Mouse (Mus musculus): ENCODE results near the gene Pgk1.

Pgk1 gene

DNA sequence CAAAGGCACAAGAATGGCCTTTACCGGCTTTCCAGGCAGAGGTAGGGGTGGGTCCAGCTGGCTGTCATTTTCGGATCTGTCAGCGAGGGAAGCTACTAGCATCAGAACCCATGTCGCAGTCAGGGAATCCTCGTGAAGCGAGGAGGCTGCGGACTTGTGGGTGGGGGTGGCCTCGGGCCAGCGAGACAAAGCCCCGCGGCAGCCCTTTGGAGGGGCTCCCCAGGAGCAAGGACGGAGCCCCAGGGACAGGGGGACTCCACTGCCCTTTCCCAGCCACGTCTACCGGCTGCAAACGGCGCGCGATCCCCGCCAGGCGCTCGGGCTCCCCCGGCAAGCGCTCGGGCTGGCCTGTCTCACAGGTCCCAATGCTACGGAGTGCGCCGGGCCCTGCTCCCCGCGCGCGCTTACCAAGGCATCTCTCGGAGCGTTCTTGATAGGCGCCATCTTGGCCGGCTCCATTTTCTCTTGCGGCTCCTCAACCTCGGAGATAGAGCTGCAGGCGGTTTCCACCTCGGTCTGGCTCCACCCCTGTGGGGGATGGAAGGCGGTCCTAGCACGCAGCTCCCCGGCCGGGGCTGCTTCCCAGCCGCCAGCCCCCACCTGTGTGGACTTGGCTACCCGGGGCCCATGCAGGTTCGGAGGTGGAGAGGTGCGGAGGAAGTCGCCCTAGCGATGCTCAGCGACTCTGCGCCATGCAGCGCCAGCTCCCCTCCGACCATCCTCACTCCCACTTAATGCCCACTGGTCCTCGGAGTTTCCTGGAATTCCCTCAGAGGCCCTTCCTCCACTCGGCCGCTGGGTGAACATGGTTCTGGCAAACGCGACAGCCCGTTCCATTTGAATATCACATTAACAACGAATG is 32.5 kb downstream of the Pgk1 start:
- in situ Hi-C loops (cut with MboI, MseI): no loop called here

DNA sequence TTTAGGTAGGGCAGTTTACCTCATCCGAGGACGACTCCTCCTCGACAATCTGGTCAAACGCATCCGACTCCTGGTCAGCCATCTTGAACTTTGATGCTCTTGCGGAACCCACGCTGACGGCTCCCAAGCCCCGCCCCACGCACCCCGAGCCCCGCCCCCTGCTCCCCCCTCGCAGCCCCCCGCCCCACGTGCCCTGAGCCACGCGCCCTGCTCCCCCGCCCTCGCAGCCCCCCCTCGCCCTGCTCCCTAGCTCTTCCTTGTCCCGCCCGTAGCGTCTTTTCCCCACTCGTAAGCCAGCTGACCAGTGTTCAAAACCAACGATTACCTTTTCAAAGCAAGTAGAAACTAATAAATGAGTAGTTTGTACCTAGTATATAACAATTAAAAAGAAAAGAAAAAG is 34.2 kb downstream of the Pgk1 start, which contains the start of gene Taf9b:
Gene Taf9b (minus strand): TSS at position 101 of the 400 bp plus-strand sequence.
- in situ Hi-C loops (cut with MboI, MseI): no loop called here

Data from T-helper 2 cell (primary cell).